Mouse (Mus musculus): Measurements from ENCODE around the gene Crk.
A peak's percentile ranks its signal among the peaks of the same experiment; 100 is the strongest.

Crk gene

DNA sequence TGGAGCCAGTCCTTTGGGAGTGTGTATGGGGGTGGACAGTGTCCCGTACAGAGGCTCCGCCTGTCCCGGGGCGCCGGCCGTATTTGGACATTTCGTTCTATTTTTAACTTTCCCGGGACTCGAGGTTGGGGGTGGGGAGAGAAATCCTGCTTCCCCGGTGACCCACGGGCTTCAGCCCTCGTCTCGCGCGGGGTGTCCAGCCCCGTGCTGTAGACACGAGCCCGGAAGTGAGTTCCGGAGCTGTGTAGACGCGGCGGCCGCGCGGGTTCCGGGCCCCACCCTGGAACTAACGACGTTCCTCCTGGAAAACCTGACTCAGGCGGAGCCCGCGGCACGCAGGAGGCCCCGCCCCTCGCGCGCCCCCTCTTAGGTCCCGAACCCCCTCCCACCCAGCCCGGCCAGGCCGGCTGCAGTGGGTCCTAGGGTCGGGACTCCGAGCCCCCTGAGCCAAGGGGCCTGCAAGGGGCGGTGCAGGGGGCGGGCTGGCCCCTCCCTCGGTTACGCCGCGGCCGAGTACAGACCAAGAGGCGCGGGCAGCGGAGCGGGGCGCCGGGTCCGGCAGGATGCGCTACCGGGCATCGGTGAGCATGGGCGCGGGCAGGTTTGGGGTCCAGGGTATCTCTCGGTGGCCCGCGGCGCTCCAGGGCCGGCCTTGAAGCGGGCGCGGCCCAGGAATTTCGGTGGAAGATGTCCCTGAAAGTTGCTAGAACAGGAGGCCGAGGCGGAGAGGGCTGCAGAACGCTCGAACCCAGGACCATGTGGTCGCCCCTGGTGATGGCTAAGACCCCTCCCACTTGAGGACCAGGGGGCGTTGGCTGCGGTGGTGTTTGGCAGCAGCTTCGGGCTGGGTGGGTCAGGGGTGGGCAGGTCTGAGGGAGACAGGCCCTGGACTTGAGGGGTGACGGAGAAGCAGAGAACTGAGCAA is 23.2 kb upstream of the Crk start:
- DNase-seq (ENCODE audit: low read depth) = peak; percentile 64

DNA sequence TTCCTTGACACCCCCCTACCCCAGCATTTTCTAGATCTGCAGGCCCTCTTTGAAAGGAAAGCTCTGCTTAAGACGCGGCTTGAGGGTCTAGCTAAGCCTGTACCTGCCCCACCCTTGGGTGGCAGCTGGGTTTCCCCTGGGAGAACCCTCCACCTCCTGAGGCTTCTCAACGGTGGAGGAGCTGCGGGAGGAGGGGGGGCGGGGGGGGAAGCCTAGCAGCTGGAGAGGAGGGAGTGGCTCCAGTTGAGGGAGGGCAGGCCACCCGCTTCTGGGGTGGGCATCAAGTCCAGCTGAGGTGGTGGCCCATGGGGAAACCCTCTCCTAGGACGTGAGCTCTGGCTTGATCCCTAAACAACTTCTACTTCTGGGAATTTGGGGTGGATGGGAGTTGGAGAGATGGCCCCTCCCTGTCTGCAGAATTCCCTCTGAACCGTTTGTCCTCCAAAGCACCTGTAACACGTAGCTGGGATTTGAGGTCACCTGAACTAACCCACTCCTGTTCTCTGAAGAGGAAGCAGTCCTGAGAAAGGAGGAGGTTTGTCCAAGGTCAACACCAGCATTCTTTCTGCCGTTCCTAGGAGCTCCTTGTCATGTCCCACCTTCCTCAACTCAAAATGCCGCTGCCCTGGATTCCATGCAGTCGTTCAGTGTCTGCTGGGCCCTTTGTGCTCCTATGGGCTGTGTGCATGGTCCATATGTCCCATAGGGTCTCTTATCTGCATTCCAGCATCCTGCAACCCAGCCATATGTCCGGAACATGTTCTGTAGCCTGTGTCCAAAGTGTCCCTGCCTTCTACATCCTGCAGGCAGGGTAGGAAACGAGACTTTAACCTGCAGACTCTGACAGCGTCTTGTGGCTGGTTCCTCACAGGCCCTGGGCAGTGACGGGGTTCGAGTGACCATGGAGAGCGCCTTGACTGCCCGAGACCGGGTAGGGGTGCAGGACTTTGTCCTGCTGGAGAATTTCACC is 22.2 kb upstream of the Crk start:
- no peak for DNase-seq (ENCODE audit: low read depth)

DNA sequence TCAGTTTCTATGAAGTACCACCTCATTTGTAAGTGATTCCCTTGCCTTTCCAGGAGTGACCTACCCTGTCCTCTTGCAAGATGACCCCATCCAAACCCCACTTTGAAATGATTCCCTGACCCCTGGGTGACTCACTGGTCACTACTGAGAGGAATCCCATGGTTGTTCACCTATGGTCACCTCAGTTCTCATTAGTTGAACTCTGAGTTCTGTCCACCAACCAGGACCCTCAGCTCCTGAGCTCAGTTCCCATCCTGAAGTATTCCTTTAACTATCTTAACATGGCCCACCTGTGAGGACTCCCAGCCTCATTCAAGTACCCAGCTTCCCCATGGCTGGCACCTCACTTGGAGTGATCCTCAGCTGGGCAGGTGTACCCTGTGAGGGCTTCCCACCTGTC is 21.2 kb upstream of the Crk start:
- DNase-seq (ENCODE audit: low read depth) = no peak

DNA sequence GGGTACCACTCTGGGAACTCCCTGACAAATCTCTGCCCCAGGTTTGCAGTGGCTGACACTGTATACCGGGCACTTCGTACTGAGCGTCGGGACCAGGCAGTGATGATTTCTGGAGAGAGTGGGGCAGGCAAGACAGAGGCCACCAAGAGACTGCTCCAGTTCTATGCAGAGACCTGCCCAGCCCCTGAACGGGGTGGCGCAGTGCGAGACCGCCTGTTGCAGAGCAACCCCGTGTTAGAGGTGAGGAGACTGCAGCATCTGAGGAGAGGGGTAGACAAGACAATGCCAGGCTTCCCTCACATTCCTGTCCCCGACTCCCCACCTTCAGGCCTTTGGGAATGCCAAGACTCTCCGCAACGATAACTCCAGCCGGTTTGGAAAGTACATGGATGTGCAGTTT is 20.7 kb upstream of the Crk start:
- DNase-seq (ENCODE audit: low read depth) = no peak

DNA sequence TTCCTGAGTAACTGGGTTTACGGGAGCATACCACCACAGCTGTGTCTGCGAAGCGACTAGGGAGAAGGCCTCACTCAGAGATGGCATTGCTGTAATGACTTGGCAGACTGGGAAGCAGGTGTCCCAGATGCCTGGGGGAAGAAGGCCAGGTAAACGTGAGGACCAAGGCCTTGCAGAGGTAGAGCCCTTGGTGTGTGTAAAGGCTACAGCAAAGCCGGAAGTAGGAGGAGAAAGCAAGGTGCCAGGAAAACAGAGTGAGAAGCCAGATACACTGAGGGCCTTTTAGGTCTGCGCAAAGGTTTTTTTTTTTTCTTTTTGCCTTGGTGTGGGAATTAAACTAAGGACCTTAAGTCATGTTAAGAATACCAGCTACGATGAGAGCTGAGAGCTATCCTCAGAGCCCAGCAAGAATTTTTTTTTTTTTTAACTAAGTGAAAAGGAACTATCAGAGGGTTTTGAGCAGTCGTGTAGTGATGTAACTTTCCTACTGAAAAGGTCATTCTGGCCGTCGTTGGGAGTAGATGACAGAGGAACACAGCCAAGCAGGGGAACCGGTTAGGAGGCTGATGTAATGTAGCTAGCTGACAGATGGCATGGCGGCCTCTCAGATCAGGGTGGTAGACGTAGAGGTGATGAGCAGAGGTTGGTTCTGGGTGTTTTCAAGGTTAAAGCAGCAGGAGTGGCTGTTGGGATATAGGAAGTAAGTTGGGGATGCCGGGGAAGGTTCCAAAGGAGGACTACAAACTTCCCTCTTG is 19.9 kb upstream of the Crk start:
- DNase-seq (ENCODE audit: low read depth) = no peak

DNA sequence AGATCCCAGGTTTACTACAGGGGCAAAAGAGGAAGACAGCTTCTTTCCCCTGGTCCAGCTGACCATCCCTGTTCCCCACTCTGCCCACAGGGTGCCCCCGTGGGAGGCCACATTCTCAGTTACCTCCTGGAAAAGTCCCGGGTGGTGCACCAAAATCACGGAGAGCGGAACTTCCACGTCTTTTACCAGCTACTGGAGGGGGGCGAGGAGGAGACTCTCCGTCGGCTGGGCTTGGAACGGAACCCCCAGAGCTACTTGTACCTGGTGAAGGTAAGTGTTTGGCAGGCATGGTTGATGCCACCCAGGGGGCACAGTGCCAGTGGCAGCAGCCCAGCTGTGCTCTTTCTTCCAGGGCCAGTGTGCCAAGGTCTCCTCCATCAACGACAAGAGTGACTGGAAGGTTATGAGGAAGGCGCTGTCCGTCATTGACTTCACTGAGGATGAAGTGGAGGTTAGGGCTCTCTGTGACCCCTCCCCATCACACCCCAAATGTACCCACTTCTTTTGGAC is 18.9 kb upstream of the Crk start:
- DNase-seq (ENCODE audit: low read depth) = no peak

DNA sequence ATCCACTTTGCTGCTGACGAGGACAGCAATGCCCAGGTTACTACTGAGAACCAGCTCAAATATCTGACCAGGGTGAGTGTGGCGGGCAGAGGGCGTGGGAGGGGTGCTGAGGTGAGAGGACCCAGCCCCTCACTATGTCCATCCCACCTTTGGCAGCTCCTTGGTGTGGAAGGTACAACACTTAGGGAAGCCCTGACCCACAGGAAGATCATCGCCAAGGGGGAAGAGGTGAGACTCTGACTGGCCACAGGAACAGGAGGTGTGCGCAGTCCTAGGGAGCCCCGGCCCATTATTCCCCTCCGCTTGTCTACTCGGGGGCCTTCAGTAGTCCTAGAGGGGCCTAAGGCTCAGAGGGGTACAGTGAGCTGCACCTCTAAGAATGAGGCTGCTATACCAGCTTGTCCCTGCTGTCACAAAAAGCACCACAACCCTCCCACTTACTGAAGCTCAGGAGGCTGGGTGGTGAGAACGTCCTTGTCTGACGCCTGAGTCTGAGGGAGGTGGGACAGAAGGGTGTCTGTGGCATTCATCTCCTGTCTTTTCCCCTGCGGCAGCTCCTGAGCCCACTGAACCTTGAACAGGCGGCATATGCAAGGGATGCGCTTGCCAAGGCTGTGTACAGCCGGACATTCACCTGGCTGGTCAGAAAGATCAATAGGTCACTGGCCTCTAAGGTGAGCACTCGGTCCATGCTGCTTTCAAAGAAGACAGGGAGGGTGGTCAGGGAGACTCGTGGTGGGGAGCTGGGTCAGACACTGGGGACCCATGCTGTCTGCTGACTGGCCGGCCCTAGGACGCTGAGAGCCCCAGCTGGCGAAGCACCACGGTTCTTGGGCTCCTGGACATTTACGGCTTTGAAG is 17.9 kb upstream of the Crk start:
- no peak for DNase-seq (ENCODE audit: low read depth)

DNA sequence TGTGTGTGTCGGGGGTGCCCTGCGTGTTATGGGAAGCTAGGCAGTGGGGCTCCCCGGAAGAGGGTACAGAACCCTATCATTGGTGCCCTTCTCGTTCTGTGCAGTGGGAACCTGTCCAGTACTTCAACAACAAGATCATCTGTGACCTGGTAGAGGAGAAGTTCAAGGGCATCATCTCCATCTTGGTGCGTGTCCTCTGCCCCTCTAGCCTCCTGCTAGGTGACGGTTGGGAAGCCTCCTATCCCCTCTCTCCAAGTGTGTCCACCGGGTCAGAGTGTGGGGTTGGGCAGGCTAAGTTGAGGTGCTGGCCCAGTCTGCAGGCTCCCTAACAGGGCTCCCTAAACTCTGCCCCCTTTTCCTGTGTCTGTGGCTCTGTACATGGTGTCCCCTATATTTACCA is 16.9 kb upstream of the Crk start:
- no peak for DNase-seq (ENCODE audit: low read depth)

DNA sequence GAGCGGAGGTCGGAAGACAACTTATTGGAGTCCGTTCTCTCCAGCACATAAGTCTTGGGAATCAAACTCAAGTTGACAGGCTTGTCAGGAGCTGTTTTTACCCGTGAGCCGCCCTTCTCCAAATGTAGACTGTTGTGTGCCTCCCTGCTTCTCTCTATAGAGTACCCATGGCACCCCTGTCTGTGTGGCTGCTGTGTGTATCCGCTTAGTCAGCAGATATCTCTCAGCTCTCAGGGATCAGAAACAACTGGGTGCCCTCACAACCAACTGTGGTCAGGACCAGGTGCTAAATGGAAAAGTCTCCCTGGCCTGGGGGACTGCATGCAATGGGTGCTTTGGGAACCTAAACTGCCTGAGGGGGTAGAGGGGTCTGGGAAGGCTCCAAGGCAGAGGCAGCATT is 12.8 kb upstream of the Crk start:
- DNase-seq (ENCODE audit: low read depth) = no peak

DNA sequence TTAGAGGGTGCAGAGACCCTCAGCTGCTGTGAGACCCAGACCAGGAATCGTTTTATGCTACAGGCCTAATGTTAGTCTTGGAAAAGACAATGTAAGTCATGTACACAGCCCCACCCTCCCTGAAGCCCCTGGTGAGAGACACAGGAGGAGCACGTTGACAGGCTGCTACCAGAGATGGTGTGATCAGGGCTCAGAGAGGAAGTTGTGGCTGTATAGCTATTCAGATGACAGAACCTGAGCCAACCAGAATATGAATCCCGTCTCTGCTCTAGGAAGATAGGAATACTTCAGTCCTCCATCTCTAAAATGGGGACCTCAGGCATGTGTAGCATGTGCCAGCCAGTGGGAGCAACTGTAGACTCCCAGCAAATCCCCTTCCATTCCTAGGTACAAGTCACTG is 10.4 kb upstream of the Crk start:
- no peak for DNase-seq (ENCODE audit: low read depth)

DNA sequence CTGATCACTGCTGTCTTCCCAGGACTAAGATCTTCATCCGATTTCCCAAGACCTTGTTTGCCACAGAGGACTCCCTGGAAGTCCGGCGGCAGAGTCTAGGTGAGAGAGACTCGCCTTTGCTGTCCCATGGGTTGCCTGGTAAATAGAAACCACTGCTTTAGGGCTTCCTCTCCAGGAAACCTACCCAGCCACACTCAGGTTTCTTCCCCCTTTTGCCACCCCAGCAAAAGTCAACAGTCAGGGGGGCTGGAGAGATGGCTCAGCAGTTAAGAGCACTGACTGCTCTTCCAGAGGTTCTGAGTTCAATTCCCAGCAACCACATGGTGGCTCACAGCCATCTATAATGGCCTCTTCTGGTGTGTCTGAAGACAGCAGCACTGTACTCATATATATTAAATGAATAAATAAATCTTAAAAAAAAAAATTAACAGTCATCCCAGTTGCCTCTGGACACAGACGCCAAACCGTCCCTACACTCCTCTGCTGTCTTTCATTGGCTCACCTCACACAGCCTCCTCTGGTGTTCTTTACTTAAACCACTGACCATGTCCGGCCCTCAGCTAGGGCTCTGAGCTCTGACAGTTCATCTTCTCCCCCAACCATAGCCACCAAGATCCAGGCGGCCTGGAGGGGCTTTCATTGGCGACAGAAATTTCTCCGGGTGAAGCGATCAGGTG is 9.7 kb upstream of the Crk start:
- DNase-seq (ENCODE audit: low read depth) = no peak

DNA sequence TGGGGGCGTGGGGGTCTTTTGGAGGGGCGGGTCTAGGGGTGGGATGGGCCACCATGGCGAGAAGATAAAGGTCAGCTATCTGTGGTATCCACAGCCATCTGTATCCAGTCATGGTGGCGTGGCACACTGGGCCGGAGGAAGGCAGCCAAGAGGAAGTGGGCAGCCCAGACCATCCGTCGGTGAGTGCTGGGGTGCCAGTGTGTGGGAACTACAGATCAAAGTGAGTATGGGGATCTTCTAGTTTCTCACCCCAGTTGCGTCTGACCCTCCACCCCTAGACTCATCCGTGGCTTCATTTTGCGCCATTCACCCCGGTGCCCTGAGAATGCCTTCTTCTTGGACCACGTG is 9.2 kb upstream of the Crk start:
- DNase-seq (ENCODE audit: low read depth) = no peak

DNA sequence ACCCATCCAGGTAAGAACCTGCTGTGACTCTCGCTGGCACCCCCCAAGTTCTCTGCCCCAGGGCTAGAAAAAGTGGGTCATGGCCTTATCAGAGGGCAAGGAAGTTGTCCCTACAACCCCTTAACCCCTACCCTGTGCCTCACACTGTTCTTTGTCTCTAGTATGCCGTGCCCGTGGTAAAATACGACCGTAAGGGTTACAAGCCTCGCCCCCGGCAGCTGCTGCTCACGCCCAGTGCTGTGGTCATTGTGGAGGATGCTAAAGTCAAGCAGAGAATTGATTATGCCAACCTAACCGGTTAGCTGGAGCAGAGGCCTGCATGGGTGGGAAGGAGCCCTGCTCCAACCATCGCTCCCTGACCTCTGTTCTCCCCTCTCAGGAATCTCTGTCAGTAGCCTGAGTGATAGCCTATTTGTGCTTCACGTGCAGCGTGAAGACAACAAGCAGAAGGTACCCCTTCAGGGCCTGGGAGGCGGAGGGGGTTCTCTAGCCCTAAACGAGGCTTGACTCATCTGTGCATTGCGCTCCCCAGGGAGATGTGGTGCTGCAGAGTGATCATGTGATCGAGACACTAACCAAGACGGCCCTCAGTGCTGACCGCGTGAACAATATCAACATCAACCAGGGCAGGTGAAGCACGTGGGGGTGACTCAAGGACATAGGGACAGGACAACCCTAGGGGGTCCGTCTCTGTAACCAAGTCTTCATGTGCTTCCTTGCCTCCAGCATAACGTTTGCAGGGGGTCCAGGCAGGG is 7.5 kb upstream of the Crk start:
- no peak for DNase-seq (ENCODE audit: low read depth)

DNA sequence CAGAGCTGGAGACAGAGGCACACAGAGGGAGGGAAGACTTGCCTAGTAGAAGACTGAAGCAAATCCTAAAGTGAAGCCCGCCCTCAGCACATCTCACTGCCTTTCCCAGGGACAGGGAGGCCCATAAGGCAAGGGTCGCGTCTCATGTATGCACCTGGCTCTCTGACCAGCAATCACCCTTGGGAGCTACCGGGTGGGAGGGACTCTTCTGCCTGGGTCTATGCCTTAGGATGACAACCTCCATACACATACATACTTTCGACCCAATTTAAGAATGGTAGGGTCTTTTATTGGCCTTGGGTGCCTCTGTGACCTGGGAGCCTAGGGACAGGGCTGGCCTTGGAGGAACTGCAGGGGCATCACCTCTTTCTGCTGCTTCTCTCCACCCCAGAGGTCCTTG is 5.6 kb upstream of the Crk start:
- no peak for DNase-seq (ENCODE audit: low read depth)

DNA sequence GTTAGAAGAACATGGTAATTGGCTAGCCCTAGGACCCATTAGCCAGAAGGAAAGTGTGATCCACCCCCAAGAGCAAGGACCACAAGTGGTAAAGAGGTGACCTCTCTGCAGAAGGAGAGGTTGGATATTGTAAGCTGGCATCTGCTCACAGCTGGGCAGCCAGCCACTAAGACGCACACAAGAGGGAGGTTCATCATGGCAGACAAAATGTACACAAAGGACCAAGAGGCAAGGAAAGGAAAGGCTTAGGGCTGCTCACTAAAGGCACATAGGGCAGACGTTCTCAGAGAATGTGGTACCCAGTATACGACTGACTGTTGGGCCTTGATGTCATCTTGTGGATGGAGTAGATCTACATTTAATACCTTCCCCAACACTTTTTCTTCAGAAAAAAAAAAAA is 4.2 kb upstream of the Crk start:
- DNase-seq (ENCODE audit: low read depth) = no peak

DNA sequence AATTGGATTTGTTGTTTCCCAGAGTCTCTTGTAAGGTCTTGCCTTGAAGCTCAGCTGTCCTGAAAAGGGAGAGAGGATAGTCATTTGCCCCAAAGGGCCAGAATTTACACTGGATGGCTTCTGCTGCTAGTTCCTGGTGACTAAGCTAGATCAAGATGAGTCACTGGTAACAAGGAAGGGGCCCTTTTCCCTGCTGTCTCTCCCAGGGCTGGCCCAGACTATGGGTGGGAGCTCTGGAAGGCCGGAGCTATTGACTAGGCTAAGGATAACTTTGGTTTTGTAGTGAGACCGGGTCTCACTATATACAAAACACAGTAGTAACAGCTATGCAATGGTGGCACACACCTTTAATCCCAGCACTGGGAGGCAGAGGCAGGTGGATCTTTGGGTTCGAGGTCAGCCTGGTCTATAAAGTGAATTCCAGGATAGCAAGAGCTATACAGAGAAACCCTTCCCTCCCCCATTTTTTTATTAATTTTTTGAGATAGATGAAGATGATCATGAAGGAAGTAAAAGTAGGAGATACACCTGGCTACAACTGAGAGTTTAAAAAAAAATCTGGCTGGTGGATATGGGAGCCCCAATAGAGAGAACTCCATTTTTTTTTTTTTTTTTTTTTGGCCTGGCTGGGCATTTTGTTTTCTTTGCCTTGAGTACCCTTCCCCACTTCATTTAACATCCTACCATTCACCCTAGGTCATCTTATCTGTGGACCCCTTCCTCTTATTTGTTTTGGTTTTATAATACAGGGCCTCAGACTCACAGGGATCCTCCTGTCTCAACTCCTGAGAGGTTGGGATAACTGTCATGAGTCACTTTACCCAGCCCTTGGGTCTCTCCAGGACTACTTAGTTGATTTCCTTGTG is 945 bp upstream of the Crk start:
- peak; percentile 22 for DNase-seq (ENCODE audit: low read depth)

DNA sequence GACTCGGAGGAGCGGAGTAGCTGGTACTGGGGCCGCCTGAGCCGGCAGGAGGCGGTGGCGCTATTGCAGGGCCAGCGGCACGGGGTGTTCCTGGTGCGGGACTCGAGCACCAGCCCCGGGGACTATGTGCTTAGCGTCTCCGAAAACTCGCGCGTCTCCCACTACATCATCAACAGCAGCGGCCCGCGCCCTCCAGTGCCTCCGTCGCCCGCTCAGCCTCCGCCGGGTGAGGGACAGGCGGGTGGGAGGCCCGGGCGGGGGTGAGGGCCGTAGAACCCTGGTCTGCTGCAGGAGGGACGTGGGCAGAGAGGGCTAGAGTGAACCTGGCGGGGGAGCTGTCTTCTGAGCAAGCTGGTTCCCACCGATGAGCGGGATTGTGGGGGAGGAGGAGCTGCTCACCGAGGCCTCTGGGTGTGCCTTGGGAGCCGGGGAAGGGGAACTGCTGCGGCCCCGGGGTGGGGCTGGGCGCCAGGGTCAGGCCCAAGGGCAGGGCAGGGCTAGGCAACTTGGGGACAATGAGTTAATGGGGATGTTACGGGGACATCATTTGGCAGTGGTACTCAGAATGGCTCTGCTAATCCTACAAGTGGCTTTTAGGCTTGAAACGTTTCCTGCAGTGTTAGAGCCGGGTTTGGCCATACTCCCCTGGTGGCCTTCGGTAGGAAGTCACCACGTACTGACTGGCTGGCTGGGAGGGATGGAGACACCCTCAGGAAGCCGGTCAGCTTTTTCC is 546 bp downstream of the Crk start:
- DNase-seq (ENCODE audit: low read depth) = peak; percentile 71

DNA sequence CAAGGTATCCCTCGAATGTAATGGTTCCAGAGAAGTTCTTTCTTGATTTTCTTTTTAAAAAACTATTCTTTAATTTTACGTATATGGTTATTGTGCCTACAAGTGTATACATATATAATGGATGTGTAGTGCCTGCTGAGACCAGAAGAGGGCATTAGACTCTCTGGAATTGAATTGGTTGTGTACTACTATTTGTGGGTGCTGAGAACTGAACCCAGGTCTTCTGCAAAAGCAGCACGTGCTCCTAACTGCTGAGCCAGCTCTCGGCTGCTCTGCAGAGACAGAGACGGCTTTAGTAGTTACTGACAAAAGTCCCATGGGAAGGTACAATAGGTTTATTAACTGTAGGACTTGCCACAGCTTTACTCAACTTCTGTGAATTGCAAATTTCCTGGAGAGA is 5.4 kb downstream of the Crk start:
- DNase-seq (ENCODE audit: low read depth) = no peak

Measured in naive thymus-derived CD4-positive, alpha-beta T cell, adult 2 months (primary cell).